Mouse (Mus musculus): ENCODE measurements around the gene Cdyl. TPM values are rescaled to one million over a fixed set of nuclear protein-coding genes. Genes with fewer than 3 reads are reported as not detected.

The Cdyl gene
- polyA plus RNA-seq, 1 experiment from 2014 or later = 5.8 TPM

- Histone ChIP-seq H3K4me2 (ENCODE audit: low read depth, low read length) (no peak overlapping the region), H3K9me3 (ENCODE audit: low read length) (no peaks in the 10 kb centered on the region), H3K27me3 (ENCODE audit: insufficient read depth, low read length) (no peaks in the 10 kb centered on the region), H3K9ac (replicated peaks) (no peak overlapping the region), H3K4me3 (ENCODE audit: low read depth, low read length) (no peak overlapping the region), H3K36me3 (replicated peaks; ENCODE audit: insufficient read depth, low read length) (no peaks in the 10 kb centered on the region), H3K27ac (ENCODE audit: low read depth) (no peak overlapping the region), H3K4me1 (ENCODE audit: insufficient read depth) (peaks cover 14% of the 10 kb centered on the region)
- no peak for TF ChIP-seq CTCF (IDR thresholded peaks at IDR 0.05; ENCODE audit: low read depth)
- TF ChIP-seq EP300 (IDR thresholded peaks at IDR 0.05; ENCODE audit: low read depth) = no peak
- DNase-seq = no peak
- 52% methylated on average over 2 of the region's 2 CpGs for WGBS (ENCODE audit: insufficient replicate concordance)
- ATAC-seq = no peak
Measured at GRCm38 (mm10) chr13:35738210-35738609, 78.6 kb downstream of the Cdyl start.

DNA sequence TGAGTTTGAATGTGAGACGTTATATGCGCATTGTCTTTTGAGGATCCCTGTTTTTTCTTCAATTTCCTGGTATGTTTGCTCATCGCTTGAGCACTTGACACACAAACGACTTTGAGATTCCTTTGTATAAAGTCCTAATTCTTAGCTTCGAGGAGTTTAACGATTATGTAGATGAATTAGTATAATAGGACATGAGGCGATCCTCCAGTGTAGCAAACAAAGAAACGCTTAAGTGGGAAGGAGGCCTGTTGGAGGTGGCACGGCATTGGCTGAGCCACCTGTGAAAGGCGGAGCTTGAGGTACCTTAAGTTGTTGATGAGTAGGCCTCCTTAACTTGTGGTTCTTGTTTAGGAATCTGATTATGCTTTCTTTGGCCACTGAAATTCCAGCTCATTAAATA is 79.8 kb downstream of the Cdyl start:
- H3K4me2 ChIP-seq (ENCODE audit: low read depth, low read length) = no peak overlapping the region
- 55% methylated on average over 10 of the region's 10 CpGs for WGBS (ENCODE audit: insufficient replicate concordance)

GRCm38 (mm10) chr13:35740301-35741039 is 80.8 kb downstream of the Cdyl start:
- Histone ChIP-seq H3K36me3 (replicated peaks; ENCODE audit: insufficient read depth, low read length) (no peaks in the 10 kb centered on the region), H3K27ac (ENCODE audit: low read depth) (peak overlapping the region; percentile 92), H3K4me1 (ENCODE audit: insufficient read depth) (peaks cover 27% of the 10 kb centered on the region), H3K4me2 (ENCODE audit: low read depth, low read length) (peak overlapping the region; percentile 87), H3K4me3 (ENCODE audit: low read depth, low read length) (peak overlapping the region; percentile 96), H3K9ac (replicated peaks) (peak overlapping the region; percentile 69), H3K9me3 (ENCODE audit: low read length) (no peaks in the 10 kb centered on the region), H3K27me3 (ENCODE audit: insufficient read depth, low read length) (no peaks in the 10 kb centered on the region)
- DNase-seq (peak; percentile 90), ATAC-seq (peak; percentile 80)
- TF ChIP-seq EP300 (IDR thresholded peaks at IDR 0.05; ENCODE audit: low read depth) = no peak
- no peak for TF ChIP-seq CTCF (IDR thresholded peaks at IDR 0.05; ENCODE audit: low read depth)
- 3% methylated on average over 46 of the region's 61 CpGs for WGBS (ENCODE audit: insufficient replicate concordance)

More for the DNA sequence above, 79.8 kb downstream of the Cdyl start:
- DNase-seq (no peak), ATAC-seq (no peak)
- H3K4me3 ChIP-seq (ENCODE audit: low read depth, low read length) = no peak overlapping the region
- no peak overlapping the region for H3K27ac ChIP-seq (ENCODE audit: low read depth)
- H3K9me3 ChIP-seq (ENCODE audit: low read length) = no peaks in the 10 kb centered on the region
- no peak for TF ChIP-seq CTCF (IDR thresholded peaks at IDR 0.05; ENCODE audit: low read depth)
- no peak for TF ChIP-seq EP300 (IDR thresholded peaks at IDR 0.05; ENCODE audit: low read depth)
- H3K27me3 ChIP-seq (ENCODE audit: insufficient read depth, low read length) = no peaks in the 10 kb centered on the region
- no peaks in the 10 kb centered on the region for H3K36me3 ChIP-seq (replicated peaks; ENCODE audit: insufficient read depth, low read length)
- H3K9ac ChIP-seq (replicated peaks) = no peak overlapping the region
- peaks cover 25% of the 10 kb centered on the region for H3K4me1 ChIP-seq (ENCODE audit: insufficient read depth)

DNA sequence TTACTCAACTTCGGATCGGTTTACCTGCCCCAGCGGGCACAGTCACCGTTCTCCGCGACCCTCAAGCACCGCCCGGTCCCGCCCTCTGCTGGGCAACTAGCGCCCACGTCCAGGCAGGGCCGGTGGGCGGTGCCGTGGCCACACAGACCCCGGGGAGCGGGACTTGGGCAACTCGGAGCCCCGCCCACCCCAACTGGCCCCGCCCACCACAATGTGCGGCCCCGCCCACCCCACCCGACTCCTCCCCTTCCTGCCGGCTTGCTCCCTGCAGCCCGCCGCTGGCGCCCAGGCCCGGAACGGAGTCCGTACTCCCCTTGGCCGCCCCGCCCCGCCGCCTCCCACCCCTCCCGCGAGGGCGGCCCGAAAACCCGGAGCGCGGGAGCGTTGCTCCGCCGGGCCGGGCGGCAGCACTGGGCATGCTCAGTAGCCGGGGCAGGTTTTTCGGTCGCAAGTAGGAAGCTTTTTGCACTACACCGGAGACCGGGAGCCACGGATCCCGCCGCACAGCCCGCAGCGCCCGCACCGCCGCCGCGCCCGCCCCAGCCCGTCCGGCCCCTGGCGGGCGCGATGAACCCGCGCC is 81.5 kb downstream of the Cdyl start:
- no peaks in the 10 kb centered on the region for H3K27me3 ChIP-seq (ENCODE audit: insufficient read depth, low read length)
- peak overlapping the region; percentile 99 for H3K9ac ChIP-seq (replicated peaks)
- TF ChIP-seq EP300 (IDR thresholded peaks at IDR 0.05; ENCODE audit: low read depth) (no peak), CTCF (IDR thresholded peaks at IDR 0.05; ENCODE audit: low read depth) (peak; percentile 72)
- no peaks in the 10 kb centered on the region for H3K36me3 ChIP-seq (replicated peaks; ENCODE audit: insufficient read depth, low read length)
- H3K4me2 ChIP-seq (ENCODE audit: low read depth, low read length) = peak overlapping the region; percentile 87
- ATAC-seq (peak; percentile 91), DNase-seq (peak; percentile 97)
- H3K27ac ChIP-seq (ENCODE audit: low read depth) = peak overlapping the region; percentile 96
- H3K4me3 ChIP-seq (ENCODE audit: low read depth, low read length) = peak overlapping the region; percentile 96
- H3K9me3 ChIP-seq (ENCODE audit: low read length) = no peaks in the 10 kb centered on the region
- peaks cover 27% of the 10 kb centered on the region for H3K4me1 ChIP-seq (ENCODE audit: insufficient read depth)
- under 1% methylated on average over 35 of the region's 68 CpGs for WGBS (ENCODE audit: insufficient replicate concordance)

GRCm38 (mm10) chr13:35741620-35742421 is 82.2 kb downstream of the Cdyl start:
- Histone ChIP-seq H3K36me3 (replicated peaks; ENCODE audit: insufficient read depth, low read length) (no peaks in the 10 kb centered on the region), H3K4me2 (ENCODE audit: low read depth, low read length) (peak overlapping the region; percentile 87), H3K9ac (replicated peaks) (peak overlapping the region; percentile 99), H3K4me1 (ENCODE audit: insufficient read depth) (peaks cover 27% of the 10 kb centered on the region), H3K9me3 (ENCODE audit: low read length) (0 out of 2 replicates have a peak, but pooled peaks cover 2% of the 10 kb centered on the region), H3K4me3 (ENCODE audit: low read depth, low read length) (peak overlapping the region; percentile 96), H3K27me3 (ENCODE audit: insufficient read depth, low read length) (no peaks in the 10 kb centered on the region), H3K27ac (ENCODE audit: low read depth) (peak overlapping the region; percentile 96)
- ATAC-seq (peak; percentile 67), DNase-seq (peak; percentile 72)
- TF ChIP-seq EP300 (IDR thresholded peaks at IDR 0.05; ENCODE audit: low read depth) (no peak), CTCF (IDR thresholded peaks at IDR 0.05; ENCODE audit: low read depth) (no peak)
- WGBS (ENCODE audit: insufficient replicate concordance) = under 1% methylated on average over 74 of the region's 93 CpGs

- TF ChIP-seq EP300 (IDR thresholded peaks at IDR 0.05; ENCODE audit: low read depth) = no peak
- peak overlapping the region; percentile 96; the same call in 1 of the 2 replicates for H3K27ac ChIP-seq (ENCODE audit: low read depth)
- WGBS (ENCODE audit: insufficient replicate concordance) = 28% methylated on average over 4 of the region's 4 CpGs
Measured at GRCm38 (mm10) chr13:35742696-35743095, 83.1 kb downstream of the Cdyl start.

More at GRCm38 (mm10) chr13:35742696-35743095, 83.1 kb downstream of the Cdyl start:
- Histone ChIP-seq H3K36me3 (replicated peaks; ENCODE audit: insufficient read depth, low read length) (no peaks in the 10 kb centered on the region), H3K9ac (replicated peaks) (peak overlapping the region; percentile 99), H3K27me3 (ENCODE audit: insufficient read depth, low read length) (no peaks in the 10 kb centered on the region), H3K4me3 (ENCODE audit: low read depth, low read length) (peak overlapping the region; percentile 96), H3K4me1 (ENCODE audit: insufficient read depth) (peaks cover 27% of the 10 kb centered on the region), H3K9me3 (ENCODE audit: low read length) (0 out of 2 replicates have a peak, but pooled peaks cover 2% of the 10 kb centered on the region), H3K4me2 (ENCODE audit: low read depth, low read length) (peak overlapping the region; percentile 87)
- DNase-seq (no peak), ATAC-seq (no peak)
